Mouse (Mus musculus) heart, postnatal 36 days (tissue): ENCODE measurements around the gene Olfr502. TPM values are rescaled to one million over a fixed set of nuclear protein-coding genes. Genes with fewer than 3 reads are reported as not detected.
"Not testable (repeated sequence)": the region's sequence is repeated elsewhere in the genome, so short reads cannot be mapped to it uniquely, and the experiment has no call there.

ENCODE experiments used
- DNase-seq, 2 experiments: peaks; one replicate each; pipeline ENCODE4 v3.0.0; 2021 to 2022
- intact Hi-C: fragments of 180-260 bp; cut with DNase I; formaldehyde crosslinking; loops from one replicate; pipeline ENCODE4 v1.15.1; 2025
- total RNA-seq, 2 experiments: library from RNA; stranded (reverse); gene quantifications; 2 replicates each; pipeline ENCODE4 v1.2.3; 2021

The Olfr502 gene
- not detected for total RNA-seq

- no peak for DNase-seq
- intact Hi-C loops = no loop called here
Measured at GRCm38 (mm10) chr7:108524965-108525364, at the start of gene Olfr502. Gene Olfr502 (minus strand): TSS chr7:108525065.

DNA sequence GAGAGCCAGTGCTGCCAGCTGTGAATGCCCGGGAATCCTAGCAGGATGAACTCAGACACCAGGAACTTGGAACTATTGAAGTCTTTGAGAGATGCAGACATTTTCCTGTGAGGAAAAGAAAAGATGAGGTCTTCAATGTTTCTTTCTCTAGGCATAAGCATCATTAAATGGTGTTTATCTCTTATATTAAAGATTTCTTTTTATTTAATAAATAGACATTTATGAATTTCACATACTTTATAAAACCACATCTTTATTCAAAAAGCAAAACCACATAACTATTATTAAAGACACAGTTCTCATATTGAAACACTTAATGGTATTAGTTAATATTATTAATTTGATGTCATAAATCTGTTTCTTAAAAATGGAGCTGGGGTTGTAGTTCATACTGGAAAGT, 40.8 kb upstream of the Olfr502 start, which contains the start of gene Olfr504:
Olfr504 (minus strand) TSS at position 101 of the 400 bp plus-strand sequence.
- intact Hi-C loops = no loop called here
- DNase-seq = no peak

DNA sequence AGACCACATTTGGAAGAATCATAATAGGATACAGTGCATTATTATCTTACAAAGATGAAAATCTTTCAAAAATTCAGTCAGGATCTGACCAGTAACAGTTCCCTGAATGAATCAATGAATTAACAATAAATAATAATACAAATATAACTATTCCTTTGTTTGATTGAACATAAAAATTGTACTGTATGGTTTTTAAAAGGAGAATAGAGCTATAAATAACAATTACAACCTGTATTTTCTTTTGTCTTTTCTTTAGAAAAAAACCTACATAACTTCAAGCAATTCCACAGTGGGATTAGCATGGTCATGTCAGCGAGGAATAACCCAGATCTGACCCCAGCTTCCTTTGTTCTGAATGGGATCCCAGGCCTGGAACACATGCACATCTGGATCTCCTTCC, 19.4 kb upstream of the Olfr502 start, which contains the start of gene Olfr503:
Olfr503 (plus strand) TSS at position 301 of the 400 bp plus-strand sequence.
- intact Hi-C loops, DNase-seq: not testable (repeated sequence)

GRCm38 (mm10) chr7:108542416-108542815, 17.6 kb upstream of the Olfr502 start:
- intact Hi-C loops = no loop called here
- no peak for DNase-seq

Other genes with a start within 250 kb of the Olfr502 start
- gene Olfr490, start 236.1 kb downstream of the Olfr502 start, total RNA-seq = not detected
- gene Olfr491, start 211.6 kb downstream of the Olfr502 start, total RNA-seq = not detected
- gene Olfr492, start 201.4 kb downstream of the Olfr502 start, total RNA-seq = not detected
- not detected for gene Olfr493, start 178.1 kb downstream of the Olfr502 start, total RNA-seq
- gene Olfr494, start 159.7 kb downstream of the Olfr502 start, total RNA-seq = not detected
- gene Olfr495, start 131.9 kb downstream of the Olfr502 start, total RNA-seq = not detected
- not detected for gene Olfr497, start 104.6 kb downstream of the Olfr502 start, total RNA-seq
- gene Olfr498, start 59.7 kb downstream of the Olfr502 start, total RNA-seq = not detected
- not detected for gene Olfr503, start 19.5 kb upstream of the Olfr502 start, total RNA-seq
- gene Olfr504, start 40.7 kb upstream of the Olfr502 start, total RNA-seq = not detected
- gene Olfr506, start 85.7 kb upstream of the Olfr502 start, total RNA-seq = not detected
- not detected for gene Olfr507, start 96.7 kb upstream of the Olfr502 start, total RNA-seq
- gene Olfr508, start 104.9 kb upstream of the Olfr502 start, total RNA-seq = not detected
- not detected for gene Olfr509, start 126.8 kb upstream of the Olfr502 start, total RNA-seq
- not detected for gene Olfr510, start 141.4 kb upstream of the Olfr502 start, total RNA-seq
- not detected for gene Olfr512, start 188.3 kb upstream of the Olfr502 start, total RNA-seq
- not detected for gene Olfr513, start 225.9 kb upstream of the Olfr502 start, total RNA-seq